Mouse (Mus musculus): ENCODE measurements at regions not wholly inside any gene's neighbourhood (a gene's known extent, or its start where the extent isn't known, plus 50 kb on each side); places are given as distances from the start of the nearest gene placed in this dataset.

GRCm38 (mm10) chr3:147285496-147285895 lies 433.3 kb downstream of the Ttll7 start:
- Histone ChIP-seq H3K4me1 (no peaks in the 10 kb centered on the region), H3K4me3 (replicated peaks) (no peak overlapping the region), H3K9me3 (peaks cover 60% of the 10 kb centered on the region), H3K36me3 (replicated peaks; ENCODE audit: low read length) (no peaks in the 10 kb centered on the region), H3K27me3 (replicated peaks) (no peaks in the 10 kb centered on the region)
- no peak for TF ChIP-seq GATA1 (IDR thresholded peaks at IDR 0.05; ENCODE audit: borderline replicate concordance, low read length)
- no peak for TF ChIP-seq FLI1 (IDR thresholded peaks at IDR 0.05; ENCODE audit: low read length)

- peaks cover 71% of the 10 kb centered on the region for H3K9me3 ChIP-seq
- TF ChIP-seq FLI1 (IDR thresholded peaks at IDR 0.05; ENCODE audit: low read length) (no peak), GATA1 (IDR thresholded peaks at IDR 0.05; ENCODE audit: borderline replicate concordance, low read length) (no peak)
Measured at GRCm38 (mm10) chr3:147287503-147287902, 435.3 kb downstream of the Ttll7 start.

GRCm38 (mm10) chr3:147291696-147292327 lies 439.6 kb downstream of the Ttll7 start:
- H3K4me3 ChIP-seq (replicated peaks) = no peak overlapping the region
- H3K9me3 ChIP-seq = peaks cover 66% of the 10 kb centered on the region
- TF ChIP-seq FLI1 (IDR thresholded peaks at IDR 0.05; ENCODE audit: low read length) (no peak), GATA1 (IDR thresholded peaks at IDR 0.05; ENCODE audit: borderline replicate concordance, low read length) (no peak)
- H3K4me1 ChIP-seq = no peaks in the 10 kb centered on the region
- no peaks in the 10 kb centered on the region for H3K27me3 ChIP-seq (replicated peaks)
- H3K36me3 ChIP-seq (replicated peaks; ENCODE audit: low read length) = no peaks in the 10 kb centered on the region

More at GRCm38 (mm10) chr3:147287503-147287902, 435.3 kb downstream of the Ttll7 start:
- no peaks in the 10 kb centered on the region for H3K27me3 ChIP-seq (replicated peaks)
- H3K36me3 ChIP-seq (replicated peaks; ENCODE audit: low read length) = no peaks in the 10 kb centered on the region
- no peaks in the 10 kb centered on the region for H3K4me1 ChIP-seq
- no peak overlapping the region for H3K4me3 ChIP-seq (replicated peaks)

- no peak overlapping the region for H3K4me3 ChIP-seq (replicated peaks)
- no peak for TF ChIP-seq FLI1 (IDR thresholded peaks at IDR 0.05; ENCODE audit: low read length)
- no peak for TF ChIP-seq GATA1 (IDR thresholded peaks at IDR 0.05; ENCODE audit: borderline replicate concordance, low read length)
- no peaks in the 10 kb centered on the region for H3K36me3 ChIP-seq (replicated peaks; ENCODE audit: low read length)
- H3K9me3 ChIP-seq = peaks cover 24% of the 10 kb centered on the region
- no peaks in the 10 kb centered on the region for H3K27me3 ChIP-seq (replicated peaks)
- no peaks in the 10 kb centered on the region for H3K4me1 ChIP-seq
Measured at GRCm38 (mm10) chr3:147298065-147298464, 445.9 kb downstream of the Ttll7 start.

GRCm38 (mm10) chr3:147325522-147325921 lies 473.4 kb downstream of the Ttll7 start:
- TF ChIP-seq GATA1 (IDR thresholded peaks at IDR 0.05; ENCODE audit: borderline replicate concordance, low read length) (no peak), FLI1 (IDR thresholded peaks at IDR 0.05; ENCODE audit: low read length) (no peak)
- H3K36me3 ChIP-seq (replicated peaks; ENCODE audit: low read length) = no peaks in the 10 kb centered on the region
- H3K27me3 ChIP-seq (replicated peaks) = no peaks in the 10 kb centered on the region
- H3K9me3 ChIP-seq = peaks cover 24% of the 10 kb centered on the region
- no peaks in the 10 kb centered on the region for H3K4me1 ChIP-seq
- no peak overlapping the region for H3K4me3 ChIP-seq (replicated peaks)

- H3K27me3 ChIP-seq (replicated peaks) = no peaks in the 10 kb centered on the region
- H3K4me3 ChIP-seq (replicated peaks) = no peak overlapping the region
- H3K36me3 ChIP-seq (replicated peaks; ENCODE audit: low read length) = no peaks in the 10 kb centered on the region
- H3K4me1 ChIP-seq = no peaks in the 10 kb centered on the region
- no peak for TF ChIP-seq FLI1 (IDR thresholded peaks at IDR 0.05; ENCODE audit: low read length)
- no peak for TF ChIP-seq GATA1 (IDR thresholded peaks at IDR 0.05; ENCODE audit: borderline replicate concordance, low read length)
- H3K9me3 ChIP-seq = peaks cover 28% of the 10 kb centered on the region
Measured at GRCm38 (mm10) chr3:147334301-147334700, 482.1 kb downstream of the Ttll7 start.

- H3K4me1 ChIP-seq = no peaks in the 10 kb centered on the region
- TF ChIP-seq FLI1 (IDR thresholded peaks at IDR 0.05; ENCODE audit: low read length) (no peak), GATA1 (IDR thresholded peaks at IDR 0.05; ENCODE audit: borderline replicate concordance, low read length) (no peak)
- no peaks in the 10 kb centered on the region for H3K36me3 ChIP-seq (replicated peaks; ENCODE audit: low read length)
- H3K27me3 ChIP-seq (replicated peaks) = no peaks in the 10 kb centered on the region
- H3K4me3 ChIP-seq (replicated peaks) = no peak overlapping the region
- H3K9me3 ChIP-seq = peaks cover 25% of the 10 kb centered on the region
Measured at GRCm38 (mm10) chr3:147335286-147335685, 483.1 kb downstream of the Ttll7 start.

GRCm38 (mm10) chr3:147339427-147339826 lies 487.3 kb downstream of the Ttll7 start:
- H3K9me3 ChIP-seq = peaks cover 19% of the 10 kb centered on the region
- H3K4me3 ChIP-seq (replicated peaks) = no peak overlapping the region
- H3K4me1 ChIP-seq = no peaks in the 10 kb centered on the region
- no peaks in the 10 kb centered on the region for H3K36me3 ChIP-seq (replicated peaks; ENCODE audit: low read length)
- no peaks in the 10 kb centered on the region for H3K27me3 ChIP-seq (replicated peaks)
- TF ChIP-seq FLI1 (IDR thresholded peaks at IDR 0.05; ENCODE audit: low read length) = no peak
- no peak for TF ChIP-seq GATA1 (IDR thresholded peaks at IDR 0.05; ENCODE audit: borderline replicate concordance, low read length)

- Histone ChIP-seq H3K4me3 (replicated peaks) (no peak overlapping the region), H3K9me3 (0 out of 2 replicates have a peak, but pooled peaks cover 10% of the 10 kb centered on the region), H3K36me3 (replicated peaks; ENCODE audit: low read length) (no peaks in the 10 kb centered on the region), H3K27me3 (replicated peaks) (no peaks in the 10 kb centered on the region), H3K4me1 (no peaks in the 10 kb centered on the region)
- TF ChIP-seq FLI1 (IDR thresholded peaks at IDR 0.05; ENCODE audit: low read length) = no peak
- no peak for TF ChIP-seq GATA1 (IDR thresholded peaks at IDR 0.05; ENCODE audit: borderline replicate concordance, low read length)
Measured at GRCm38 (mm10) chr3:147347278-147348039, 495.3 kb downstream of the Ttll7 start.

GRCm38 (mm10) chr3:147387077-147387476 lies 534.9 kb downstream of the Ttll7 start:
- H3K4me1 ChIP-seq = no peaks in the 10 kb centered on the region
- H3K36me3 ChIP-seq (replicated peaks; ENCODE audit: low read length) = no peaks in the 10 kb centered on the region
- H3K4me3 ChIP-seq (replicated peaks) = no peak overlapping the region
- TF ChIP-seq FLI1 (IDR thresholded peaks at IDR 0.05; ENCODE audit: low read length) (no peak), GATA1 (IDR thresholded peaks at IDR 0.05; ENCODE audit: borderline replicate concordance, low read length) (no peak)
- peaks cover 10% of the 10 kb centered on the region for H3K9me3 ChIP-seq
- H3K27me3 ChIP-seq (replicated peaks) = no peaks in the 10 kb centered on the region

Data from megakaryocyte, embryonic 14.5 days (primary cell).